Mouse (Mus musculus): ENCODE data around the gene Vmn2r50. TPM values are rescaled to one million over a fixed set of nuclear protein-coding genes. Genes with fewer than 3 reads are reported as not detected.
"Not testable (repeated sequence)": the region's sequence is repeated elsewhere in the genome, so short reads cannot be mapped to it uniquely, and the experiment has no call there.

Gene Vmn2r50
- total RNA-seq (2017): not detected in 2 replicates

DNA sequence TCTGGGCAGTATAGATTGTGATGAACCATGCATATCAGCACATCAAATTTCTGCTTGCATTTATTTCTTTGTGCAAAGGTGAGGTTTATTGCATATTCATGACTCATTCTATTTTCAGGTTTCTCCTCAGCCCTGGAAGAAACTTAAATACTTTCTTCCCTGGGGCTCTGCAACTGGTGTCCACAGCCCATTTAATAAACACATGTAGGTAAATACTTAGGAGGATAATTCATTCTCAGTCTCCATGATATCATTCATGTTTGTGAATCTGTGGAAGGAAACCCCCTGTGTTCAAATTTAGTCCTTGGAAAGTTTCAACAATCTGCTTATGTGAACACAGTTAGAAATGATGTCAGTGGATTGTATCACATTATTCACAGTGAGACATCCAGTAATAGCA is at the start of gene Vmn2r50:
Vmn2r50 (minus strand) TSS at position 101 of the 400 bp plus-strand sequence.
- not testable (repeated sequence) for ATAC-seq (replicated peaks; ENCODE audit: low read depth, poor library complexity, severe bottlenecking)

DNA sequence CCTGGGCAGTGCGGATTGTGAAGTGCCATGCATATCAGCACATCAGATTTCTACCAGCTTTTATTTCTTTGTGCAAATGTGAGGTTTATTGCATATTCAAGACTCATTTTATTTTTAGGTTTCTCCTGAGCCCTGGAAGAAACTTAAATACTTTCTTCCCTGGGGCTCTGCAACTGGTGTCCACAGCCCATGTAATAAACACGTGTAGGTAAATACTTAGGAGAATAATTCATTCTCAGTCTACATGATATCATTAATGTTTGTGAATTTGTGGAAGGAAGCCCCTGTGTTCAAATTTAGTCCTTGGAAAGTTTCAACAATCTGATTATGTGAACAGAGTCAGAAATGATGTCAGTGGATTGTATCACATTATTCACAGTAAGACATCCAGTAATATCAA is 60.9 kb downstream of the Vmn2r50 start, which contains the start of gene Vmn2r49:
Vmn2r49 (minus strand) TSS at position 101 of the 400 bp plus-strand sequence.
- ATAC-seq (replicated peaks; ENCODE audit: low read depth, poor library complexity, severe bottlenecking): not testable (repeated sequence)

Other genes with a start within 250 kb of the Vmn2r50 start
- gene Vmn2r47, start 212.0 kb downstream of the Vmn2r50 start, total RNA-seq (2017): not detected in 2 replicates
- not detected in 2 replicates for gene Vmn2r48, start 99.7 kb downstream of the Vmn2r50 start, total RNA-seq (2017)
- gene Vmn2r49, start 61.0 kb downstream of the Vmn2r50 start, total RNA-seq (2017): not detected in 2 replicates
- not detected in 2 replicates for gene Vmn2r51, start 52.4 kb upstream of the Vmn2r50 start, total RNA-seq (2017)
- gene Vmn2r52, start 123.3 kb upstream of the Vmn2r50 start, total RNA-seq (2017): not detected in 2 replicates
- gene Vmn1r66, start 224.7 kb upstream of the Vmn2r50 start, total RNA-seq (2017): not detected in 2 replicates

Measured in common myeloid progenitor, adult 5-6 weeks (primary cell).